Mouse (Mus musculus): ENCODE measurements around the gene Lingo4. TPM values are rescaled to one million over a fixed set of nuclear protein-coding genes. Genes with fewer than 3 reads are reported as not detected.

Lingo4 gene
- polyA plus RNA-seq, 2 experiments from 2014 or later = 0.29 to 1.4 TPM

Other genes with a start within 250 kb of the Lingo4 start
- not detected for gene Gm10696, start 220.3 kb upstream of the Lingo4 start, polyA plus RNA-seq (2017; shearing (Covaris generic))
- not detected for gene Gm5286, start 201.8 kb upstream of the Lingo4 start, polyA plus RNA-seq (2017; shearing (Covaris generic))
- not detected for gene Gm4778, start 134.5 kb upstream of the Lingo4 start, polyA plus RNA-seq (2017; shearing (Covaris generic))
- gene Them4, start 88.4 kb upstream of the Lingo4 start, polyA plus RNA-seq (2017; shearing (Covaris generic)) = 1 to 10 TPM; 6.3 to 8.2 TPM
- not detected for gene Them5, start 56.4 kb upstream of the Lingo4 start, polyA plus RNA-seq (2017; shearing (Covaris generic))
- not detected for gene C2cd4d, start 36.1 kb upstream of the Lingo4 start, polyA plus RNA-seq (2017; shearing (Covaris generic))
- gene Rorc, start 25.7 kb upstream of the Lingo4 start, polyA plus RNA-seq (2017; shearing (Covaris generic)) = 1 to 10 TPM; 6.5 to 7.4 TPM
- 1 to 10 TPM; 4.9 to 6.1 TPM for gene Tdrkh, start 14.8 kb downstream of the Lingo4 start, polyA plus RNA-seq (2017; shearing (Covaris generic))
- gene Mrpl9, start 44.8 kb downstream of the Lingo4 start, polyA plus RNA-seq (2017; shearing (Covaris generic)) = 10 to 100 TPM; 52.3 to 63.6 TPM
- under 1 TPM in 1 of 2 experiments, not detected in 1; 0.74 TPM for gene Oaz3, start 45.4 kb downstream of the Lingo4 start, polyA plus RNA-seq (2017; shearing (Covaris generic))
- under 1 TPM; 0.52 to 0.57 TPM for gene Celf3, start 79.8 kb downstream of the Lingo4 start, polyA plus RNA-seq (2017; shearing (Covaris generic))
- 1 to 10 TPM in 1 of 2 experiments, not detected in 1; 1.3 TPM for gene Riiad1, start 81.8 kb downstream of the Lingo4 start, polyA plus RNA-seq (2017; shearing (Covaris generic))
- gene Snx27, start 184.2 kb downstream of the Lingo4 start, polyA plus RNA-seq (2017; shearing (Covaris generic)) = 10 to 100 TPM; 13.2 to 16.0 TPM
- gene Gm10972, start 244.6 kb downstream of the Lingo4 start, polyA plus RNA-seq (2017; shearing (Covaris generic)) = not detected

All from activated CD4-positive, CD25-positive, alpha-beta regulatory T cell, adult 4 months (primary cell).